Mouse (Mus musculus) bone marrow, adult 2 months (tissue): ENCODE results near the gene Stat2.
A peak's percentile ranks its signal among the peaks of the same experiment; 100 is the strongest.

ENCODE experiments used
- CTCF ChIP-seq: fragments of 200-500 bp; IDR thresholded peaks from 2 replicates; pipeline ENCODE4 v1.5.1; 2011; ENCODE audit warnings: low read length, control low read depth; ENCODE audit not compliant: control insufficient read depth, insufficient read depth
- POLR2A ChIP-seq: fragments of 200-500 bp; IDR thresholded peaks from 2 replicates; pipeline ENCODE4 v1.6.1; 2011; ENCODE audit warnings: low read depth, mild to moderate bottlenecking, control low read depth, low read length, borderline replicate concordance; ENCODE audit not compliant: control insufficient read depth

GRCm38 (mm10) chr10:128232420-128232985 lies 37.9 kb upstream of the Stat2 start:
- no peak for TF ChIP-seq POLR2A
- peak; percentile 71 for TF ChIP-seq CTCF
